Mouse (Mus musculus) cerebellum, postnatal 4 days (tissue): ENCODE measurements around the gene Gm44965.
A peak's percentile ranks its signal among the peaks of the same experiment; 100 is the strongest.
"Not testable (repeated sequence)": the region's sequence is repeated elsewhere in the genome, so short reads cannot be mapped to it uniquely, and the experiment has no call there.

Source experiments
- DNase-seq, 2 experiments: peaks; one replicate each; pipeline ENCODE4 v3.0.0; 2022; ENCODE audit warnings: low spot score in 2 of 2, mixed read lengths in 1 of 2

Gm44965 gene

DNA sequence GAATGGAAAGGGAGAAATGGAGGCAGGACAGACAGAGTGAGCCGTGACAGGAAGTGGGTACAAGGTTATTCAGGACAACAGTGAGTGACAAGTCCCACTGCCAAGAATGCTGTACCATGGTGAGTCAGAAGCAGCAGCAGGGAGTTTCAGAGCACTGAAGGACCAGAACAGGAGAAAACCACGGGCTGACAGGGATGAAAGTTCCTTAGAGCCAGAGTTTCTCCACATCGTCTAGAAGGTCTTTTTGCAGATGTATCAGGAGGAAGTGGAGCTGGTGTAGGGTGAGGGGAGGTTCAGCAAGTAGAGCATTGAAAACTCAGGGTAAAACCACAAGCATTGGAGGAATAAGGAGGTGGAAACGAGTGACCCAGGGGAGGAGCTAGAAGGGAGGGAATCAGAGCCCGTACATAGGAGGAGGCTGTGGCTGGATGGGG is 14.5 kb upstream of the Gm44965 start:
- DNase-seq: no peak

DNA sequence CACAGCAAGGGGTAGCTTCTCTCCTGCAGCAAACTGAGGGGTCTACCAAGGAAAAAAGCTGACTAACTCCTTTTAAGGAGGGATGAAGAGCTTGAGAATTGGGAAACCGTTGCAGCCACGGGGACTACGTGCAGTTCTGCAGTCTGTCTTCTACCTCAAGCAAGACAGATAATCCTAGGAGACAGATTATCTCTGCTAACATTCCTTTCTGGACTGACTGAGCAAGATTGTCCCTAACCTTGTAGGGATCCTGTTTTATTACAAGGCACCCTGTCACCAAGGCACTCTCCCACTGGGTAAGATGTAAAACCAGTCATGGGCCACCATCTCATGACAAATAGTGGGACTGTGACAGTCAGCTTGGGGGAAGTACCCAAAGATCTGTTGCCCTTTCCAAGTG is 12.5 kb upstream of the Gm44965 start:
- no peak for DNase-seq

DNA sequence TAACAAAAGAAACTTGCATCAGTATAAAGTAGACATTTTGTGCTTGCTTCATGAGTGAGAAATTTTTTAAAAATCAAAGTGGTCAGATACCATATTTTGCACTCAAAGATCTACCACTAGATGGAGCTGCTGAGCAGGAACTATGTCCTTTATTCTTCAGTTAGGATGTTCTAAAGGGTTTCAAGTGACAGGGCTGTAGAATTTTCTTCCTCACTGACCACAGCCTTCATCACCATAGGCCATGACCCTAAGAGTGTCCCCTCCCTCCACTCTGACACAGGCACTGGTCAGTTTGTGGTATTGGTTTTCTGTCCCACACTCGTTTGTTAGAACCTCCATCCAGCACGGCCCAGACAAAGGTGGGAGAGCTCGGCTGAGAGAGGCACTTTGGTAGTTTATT is 11.7 kb upstream of the Gm44965 start:
- peak in 1 of 2 experiments; percentile 38 for DNase-seq

DNA sequence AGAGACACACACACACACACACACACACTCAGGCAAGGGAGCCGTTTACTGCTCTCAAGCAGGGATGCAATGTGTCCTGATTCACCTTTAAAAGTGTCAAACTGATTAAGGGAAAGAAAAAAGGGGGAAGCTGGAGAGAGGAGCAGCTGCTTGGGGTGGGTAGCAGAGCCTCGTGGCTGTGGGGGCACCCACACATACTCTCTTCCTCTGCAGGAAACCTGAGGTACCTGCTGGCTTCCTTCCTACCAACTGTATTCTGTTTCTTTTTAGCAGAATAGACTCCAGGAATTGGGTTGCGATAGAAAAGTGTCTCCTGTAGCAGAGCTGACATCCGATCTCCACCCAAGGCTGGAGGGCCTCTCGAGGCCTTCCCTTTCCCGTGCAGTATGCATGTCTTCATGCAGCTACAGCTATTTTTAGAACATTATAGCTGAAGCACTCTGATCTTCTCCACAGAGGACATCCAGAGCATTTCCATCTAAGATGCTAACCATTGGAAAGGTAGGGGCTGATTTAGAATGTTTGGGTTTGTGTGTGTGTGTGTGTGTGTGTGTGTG is 4.5 kb upstream of the Gm44965 start, which contains the start of gene Gm45021:
Gene Gm45021, plus strand, starts transcription at position 417 of the 557 bp plus-strand sequence.
- no peak for DNase-seq

GRCm38 (mm10) chr6:48591221-48591845 is 2.4 kb upstream of the Gm44965 start:
- DNase-seq: no peak

DNA sequence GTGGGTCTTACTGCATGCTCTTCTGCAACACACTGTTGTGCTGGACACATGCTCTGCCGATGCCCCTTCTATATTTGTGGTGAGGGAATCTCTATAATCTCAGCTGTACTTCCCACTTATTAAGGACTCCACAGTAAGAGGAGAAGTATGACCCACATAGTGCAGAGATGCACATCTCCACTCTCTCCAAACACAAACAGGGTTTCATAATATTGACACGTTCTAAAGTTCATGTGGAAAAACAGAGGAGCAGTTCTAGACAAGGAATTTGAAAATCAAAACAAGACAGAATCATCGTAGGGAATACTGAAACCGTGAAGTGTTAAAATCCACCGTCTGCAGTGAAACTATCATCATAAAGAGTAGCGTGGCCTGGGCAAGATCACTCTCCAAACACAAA is 1.9 kb upstream of the Gm44965 start:
- DNase-seq: no peak

- peak; percentile 32 to 56 for DNase-seq
Observed at GRCm38 (mm10) chr6:48594043-48594738, 450 bp downstream of the Gm44965 start.

DNA sequence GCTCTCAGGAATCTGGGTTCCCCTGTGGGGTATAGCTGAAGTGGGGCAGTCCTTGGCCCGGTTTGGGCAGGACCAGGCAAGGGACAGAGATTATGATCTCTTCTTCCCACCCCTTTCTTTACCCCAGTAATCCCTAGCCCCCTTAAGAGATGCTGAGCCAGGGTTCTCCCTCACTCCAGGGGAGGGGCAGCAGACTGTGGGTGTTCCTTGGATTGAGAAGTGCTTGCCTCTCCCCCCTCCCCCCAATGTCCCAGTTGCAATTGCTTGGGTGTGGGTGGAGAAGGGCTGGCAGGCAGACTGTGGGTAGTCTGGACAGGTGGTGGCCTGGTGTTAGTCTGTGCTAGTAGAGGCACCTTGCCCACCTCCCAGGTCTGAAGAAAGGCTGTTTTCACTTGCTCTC is 1.5 kb downstream of the Gm44965 start:
- DNase-seq: no peak

- DNase-seq: no peak
Observed at GRCm38 (mm10) chr6:48596545-48597232, 2.9 kb downstream of the Gm44965 start.

DNA sequence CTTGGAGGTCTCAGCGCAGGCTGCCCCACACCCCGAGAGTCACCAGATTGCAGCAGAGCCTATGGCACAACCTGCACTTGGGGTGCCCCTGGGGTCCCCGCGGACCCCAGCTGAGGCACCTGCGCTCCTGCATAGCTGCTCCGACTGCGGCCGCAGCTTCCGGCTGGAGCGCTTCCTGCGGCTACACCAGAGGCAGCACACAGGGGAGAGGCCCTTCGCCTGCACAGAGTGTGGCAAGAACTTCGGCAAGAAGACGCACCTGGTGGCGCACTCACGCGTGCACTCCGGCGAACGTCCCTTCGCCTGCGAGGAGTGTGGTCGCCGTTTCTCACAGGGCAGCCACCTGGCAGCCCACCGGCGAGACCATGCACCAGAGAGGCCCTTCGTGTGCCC is 3.5 kb downstream of the Gm44965 start:
- DNase-seq: no peak

DNA sequence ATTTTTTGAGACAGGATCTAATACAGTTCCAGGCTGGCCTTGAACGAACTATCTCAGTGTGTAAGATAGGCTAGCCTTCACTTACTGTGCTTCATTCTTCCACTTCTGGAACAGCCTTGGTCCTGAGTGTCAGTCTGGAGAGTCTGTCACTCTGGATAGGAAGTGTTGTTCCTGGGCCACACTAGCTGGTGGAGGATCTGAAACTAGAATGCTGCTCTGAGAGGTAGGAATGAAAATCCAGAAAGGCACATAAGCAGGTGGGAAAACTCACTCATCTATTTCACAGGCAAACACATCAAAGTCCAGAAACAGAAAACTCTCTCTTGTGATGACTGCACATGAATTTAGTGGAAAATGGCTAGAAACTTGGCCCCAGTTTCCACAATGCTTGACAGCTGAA is 6.9 kb downstream of the Gm44965 start:
- DNase-seq: no peak

DNA sequence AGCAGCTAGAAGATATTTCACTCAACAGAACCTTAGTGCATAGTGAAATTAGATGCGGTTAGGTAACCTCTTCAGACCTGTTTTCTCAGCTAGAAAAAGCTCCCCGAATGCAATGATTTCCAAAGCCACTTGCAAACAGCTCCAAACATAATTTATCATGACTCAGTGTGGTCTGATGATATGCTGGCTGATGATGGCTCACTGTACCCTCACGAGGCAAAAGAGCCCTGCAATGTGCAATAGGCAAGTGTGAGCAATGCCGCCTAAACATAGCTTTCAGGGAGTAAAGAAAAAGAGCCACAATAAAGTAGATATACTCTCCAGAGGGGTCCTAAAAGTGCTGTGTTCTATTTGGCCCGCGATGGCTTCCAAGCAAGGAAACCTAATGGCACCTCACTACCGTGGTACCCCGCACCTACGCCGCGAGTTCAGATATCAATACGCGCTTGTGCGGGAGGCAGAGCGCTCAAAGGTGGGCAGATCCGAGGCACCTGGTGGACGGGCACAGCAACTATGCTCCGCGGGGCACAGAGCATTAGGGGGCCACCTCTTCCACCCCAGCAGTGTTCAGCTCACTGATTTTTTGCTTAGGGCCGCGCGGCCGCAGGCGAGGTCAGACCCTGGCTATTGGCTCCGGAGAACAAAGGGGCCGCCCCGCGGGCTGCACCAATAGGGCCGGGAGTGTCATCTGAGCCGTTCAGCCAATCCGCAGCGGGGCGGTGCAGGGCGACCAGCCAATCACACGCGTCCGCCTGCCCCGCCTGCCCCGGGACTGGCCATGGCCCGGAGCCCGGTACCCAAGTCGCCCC is 7.7 kb downstream of the Gm44965 start, which contains the start of gene Zfp775:
Gene Zfp775, plus strand, starts transcription at position 793 of the 809 bp plus-strand sequence.
- DNase-seq: peak; percentile 92 to 97

- DNase-seq: no peak
Observed at GRCm38 (mm10) chr6:48602080-48602741, 8.5 kb downstream of the Gm44965 start.

- no peak for DNase-seq
Observed at GRCm38 (mm10) chr6:48608124-48608523, 14.4 kb downstream of the Gm44965 start.

DNA sequence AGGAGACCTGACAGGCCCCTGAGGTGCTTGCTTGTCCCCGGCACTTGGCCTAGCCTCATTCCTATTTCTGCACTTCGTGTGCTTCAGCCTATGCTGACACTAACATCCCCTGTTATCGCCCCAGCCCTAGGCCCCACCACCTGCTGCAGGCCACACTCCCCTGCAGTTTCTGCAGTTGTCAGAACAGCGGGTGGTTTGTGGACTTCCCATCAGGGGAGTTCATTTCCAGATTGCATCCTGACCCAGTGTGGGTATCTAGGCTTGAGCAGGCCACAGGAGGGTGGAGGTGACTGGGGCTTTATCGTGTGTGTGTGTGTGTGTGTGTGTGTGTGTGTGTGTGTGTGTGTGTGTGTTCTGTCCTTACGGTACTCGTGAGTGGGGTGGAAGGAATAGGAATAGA is 15.8 kb downstream of the Gm44965 start:
- DNase-seq: no peak

DNA sequence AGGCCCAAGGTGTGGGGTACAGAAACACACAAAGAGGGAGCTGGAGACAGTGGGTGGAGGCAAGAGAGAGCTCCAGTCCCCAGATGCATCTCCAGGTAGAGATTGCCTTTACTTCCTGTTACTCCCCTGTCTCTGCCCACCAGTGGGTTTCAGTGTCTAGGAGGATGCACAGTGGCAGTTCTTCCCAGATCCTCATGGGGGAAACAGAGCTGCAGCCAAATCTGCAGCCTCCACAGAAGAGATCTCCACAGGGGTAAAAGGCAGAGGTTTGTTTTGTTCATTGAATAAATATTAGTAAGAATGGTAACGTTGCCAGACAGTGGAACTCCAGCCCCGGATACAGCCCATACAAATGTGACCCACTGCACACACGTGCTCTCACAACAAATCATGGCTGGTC is 16.9 kb downstream of the Gm44965 start:
- DNase-seq: no peak

- DNase-seq: no peak
Observed at GRCm38 (mm10) chr6:48613464-48613863, 19.7 kb downstream of the Gm44965 start.

DNA sequence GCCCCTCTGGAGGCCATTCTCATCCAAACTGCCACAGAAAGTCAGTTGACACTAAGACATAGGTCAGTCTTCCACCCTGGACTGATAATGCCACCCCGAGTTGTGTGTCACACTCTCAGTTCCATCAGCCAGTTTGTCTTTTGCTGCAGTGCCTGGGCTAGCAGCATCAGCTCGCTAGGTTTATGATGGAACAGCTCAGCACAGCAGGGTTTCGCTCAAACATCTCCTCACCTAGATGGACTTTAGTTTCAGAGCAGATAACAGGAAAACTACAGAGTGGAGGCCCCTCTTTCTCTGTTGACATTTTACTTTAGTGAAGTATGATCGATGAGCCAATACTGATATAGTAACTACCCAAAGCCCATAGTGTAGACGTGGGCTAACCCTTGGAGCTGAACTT is 21.0 kb downstream of the Gm44965 start:
- DNase-seq: no peak

DNA sequence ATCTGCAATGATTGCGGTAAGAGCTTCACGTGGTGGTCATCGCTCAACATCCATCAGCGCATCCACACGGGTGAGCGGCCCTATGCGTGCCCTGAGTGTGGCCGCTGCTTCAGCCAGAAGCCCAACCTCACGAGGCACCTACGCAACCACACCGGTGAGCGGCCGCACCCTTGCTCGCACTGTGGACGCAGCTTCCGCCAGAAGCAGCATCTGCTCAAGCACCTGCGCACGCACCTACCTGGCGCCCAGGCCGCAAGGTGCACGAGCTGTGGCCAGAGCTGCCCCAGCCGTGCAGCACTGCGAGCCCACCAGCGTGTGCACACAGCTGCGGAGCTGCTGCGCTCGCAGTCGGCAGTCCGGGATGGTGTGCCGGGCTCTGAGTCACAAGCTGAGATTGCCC is 26.3 kb downstream of the Gm44965 start:
- no peak for DNase-seq

DNA sequence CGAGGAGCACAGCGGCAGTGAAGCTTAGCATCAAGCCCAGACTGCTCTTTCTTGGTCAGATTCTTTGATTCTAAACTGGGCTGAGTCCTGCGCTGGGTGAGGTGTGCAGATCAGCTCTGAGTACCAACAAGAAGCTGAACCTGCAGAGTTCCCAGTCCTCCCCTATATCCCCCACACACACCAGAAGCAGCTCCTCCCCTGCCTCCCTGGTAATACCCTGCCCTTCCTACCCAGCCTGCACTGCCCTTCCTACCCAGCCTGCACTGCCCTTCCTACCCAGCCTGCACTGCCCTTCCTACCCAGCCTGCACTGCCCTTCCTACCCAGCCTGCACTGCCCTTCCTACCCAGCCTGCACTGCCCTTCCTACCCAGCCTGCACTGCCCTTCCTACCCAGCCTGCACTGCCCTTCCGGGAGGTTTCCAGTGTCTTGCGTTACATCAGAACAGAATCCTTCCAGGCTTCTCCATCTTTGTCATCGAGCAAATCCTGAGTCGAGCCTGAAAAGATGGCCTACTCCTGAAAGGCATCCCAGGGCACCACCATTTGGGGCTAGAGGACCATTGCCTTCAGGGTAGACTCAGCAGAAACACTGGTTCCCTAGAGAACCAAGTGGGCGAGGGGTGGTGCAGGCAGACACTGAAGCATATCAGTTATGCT is 28.6 kb downstream of the Gm44965 start:
- not testable (repeated sequence) for DNase-seq

DNA sequence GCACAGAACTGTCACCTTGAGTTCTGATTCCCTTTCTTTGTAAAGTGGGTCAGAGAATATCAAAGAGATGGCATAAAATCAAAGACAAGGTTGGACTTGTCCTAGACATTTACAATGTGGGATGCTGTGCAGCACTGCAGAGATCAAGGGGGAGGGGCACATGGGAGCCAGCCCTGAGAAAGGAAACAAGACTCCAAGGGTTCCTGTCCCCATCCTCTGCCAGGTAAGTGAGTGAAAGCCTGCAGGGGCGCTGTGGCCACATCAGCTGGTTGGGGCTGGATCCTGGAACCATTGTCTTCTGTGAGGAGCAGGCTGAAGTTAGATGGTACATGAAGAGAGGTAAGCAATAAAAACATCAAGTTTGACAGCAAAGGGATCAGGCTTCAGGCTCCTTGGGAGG is 29.7 kb downstream of the Gm44965 start:
- DNase-seq: no peak
